Mouse (Mus musculus) brain, embryonic 18.5 days (tissue): ENCODE data around the gene Chkb.
"Not testable (repeated sequence)": the region's sequence is repeated elsewhere in the genome, so short reads cannot be mapped to it uniquely, and the experiment has no call there.

Source experiments
- DNase-seq: peaks from one replicate; pipeline ENCODE4 v3.0.0-alpha.2; 2012; ENCODE audit warnings: low read depth, low spot score

The Chkb gene

DNA sequence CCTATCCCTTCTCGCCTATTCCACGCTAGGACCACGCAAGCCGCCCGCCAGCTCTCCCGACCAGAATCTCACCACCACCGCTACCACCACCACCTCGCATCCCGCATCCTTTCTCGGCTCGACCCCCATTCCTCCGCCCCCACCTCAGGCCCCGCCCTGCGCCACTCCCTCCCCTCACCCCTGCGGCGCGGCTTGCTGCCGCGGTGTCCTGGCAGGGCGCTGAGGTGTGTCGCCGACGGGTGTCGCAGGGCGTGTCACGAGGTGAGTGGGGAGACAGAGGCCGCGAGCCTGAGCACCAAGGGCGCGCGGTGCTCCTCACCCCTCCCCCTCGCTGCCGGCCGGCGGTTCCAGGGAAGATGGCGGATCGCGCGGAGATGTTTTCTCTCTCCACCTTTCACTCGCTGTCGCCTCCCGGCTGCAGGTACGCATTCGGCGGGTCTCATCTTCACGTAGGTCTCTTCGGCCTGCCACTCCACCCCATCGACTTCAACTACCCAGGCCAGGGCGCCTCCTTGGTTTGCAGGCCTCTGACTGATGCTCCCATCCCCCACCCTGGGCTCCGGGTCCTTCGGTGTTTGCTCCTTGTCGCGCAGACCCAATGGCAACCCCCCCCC lies 24.3 kb upstream of the Chkb start, which contains the start of gene Mapk8ip2:
Mapk8ip2 (plus strand) TSS at position 49 of the 614 bp plus-strand sequence.
- DNase-seq: no peak

- DNase-seq: no peak
Measured at GRCm38 (mm10) chr15:89452906-89453864, 23.5 kb upstream of the Chkb start.

DNA sequence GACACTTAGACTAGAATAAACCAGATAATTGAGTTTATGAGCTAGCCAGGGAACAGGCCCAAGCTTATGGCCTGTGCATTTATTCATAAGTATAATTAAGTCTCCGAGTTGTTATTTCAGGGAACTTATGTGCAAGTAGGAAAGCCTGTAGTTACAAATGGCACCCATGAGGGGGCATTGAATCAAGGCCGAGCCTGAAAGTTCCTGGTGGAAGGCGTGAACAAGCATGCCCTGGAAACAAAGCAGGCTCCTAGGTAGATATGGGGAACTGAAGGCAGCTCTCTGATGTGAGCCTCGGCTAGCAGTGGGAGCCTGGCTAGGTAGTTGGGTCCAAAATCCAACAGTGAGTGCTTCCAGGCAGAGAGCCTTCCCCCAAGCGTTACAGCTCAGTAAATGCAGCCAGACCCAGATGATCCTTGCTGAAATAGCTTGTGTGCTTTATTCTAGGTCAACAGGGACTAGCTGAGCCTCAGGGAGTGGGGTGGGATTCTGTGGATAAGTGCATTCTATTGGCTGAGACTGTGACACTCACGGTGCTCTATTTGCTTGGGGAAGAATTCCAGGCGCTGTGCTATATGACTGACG lies 12.9 kb upstream of the Chkb start:
- no peak for DNase-seq

- no peak for DNase-seq
Measured at GRCm38 (mm10) chr15:89435878-89436277, 6.2 kb upstream of the Chkb start.

- no peak for DNase-seq
Measured at GRCm38 (mm10) chr15:89434136-89434535, 4.4 kb upstream of the Chkb start.

GRCm38 (mm10) chr15:89432946-89433345 lies 3.2 kb upstream of the Chkb start:
- DNase-seq: no peak

- no peak for DNase-seq
Measured at GRCm38 (mm10) chr15:89431806-89432205, 2.1 kb upstream of the Chkb start.

DNA sequence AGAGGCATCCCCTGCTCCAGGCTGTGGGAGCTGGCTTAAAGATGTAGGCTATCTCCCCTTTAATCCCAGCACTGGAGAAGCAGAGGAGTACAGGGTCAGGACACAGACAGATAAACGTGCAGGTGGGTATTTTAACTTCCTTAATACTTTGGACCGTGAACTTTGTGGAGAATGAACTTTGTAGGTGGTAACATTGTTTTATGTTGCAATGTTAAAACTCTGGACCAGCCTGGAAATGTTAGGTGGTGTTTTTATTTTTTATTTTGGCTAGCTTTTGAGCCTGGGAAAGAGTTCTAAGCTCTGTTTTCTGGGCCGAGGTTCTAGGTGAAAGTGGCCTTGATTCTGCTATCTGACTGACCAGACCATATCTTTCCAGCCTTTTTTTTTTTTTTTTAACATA lies 1.6 kb upstream of the Chkb start:
- no peak for DNase-seq

- not testable (repeated sequence) for DNase-seq
Measured at GRCm38 (mm10) chr15:89430771-89431170, 1.1 kb upstream of the Chkb start.

GRCm38 (mm10) chr15:89430341-89430740 lies 633 bp upstream of the Chkb start:
- DNase-seq: no peak

- DNase-seq: no peak
Measured at GRCm38 (mm10) chr15:89428821-89429351, 822 bp downstream of the Chkb start.

DNA sequence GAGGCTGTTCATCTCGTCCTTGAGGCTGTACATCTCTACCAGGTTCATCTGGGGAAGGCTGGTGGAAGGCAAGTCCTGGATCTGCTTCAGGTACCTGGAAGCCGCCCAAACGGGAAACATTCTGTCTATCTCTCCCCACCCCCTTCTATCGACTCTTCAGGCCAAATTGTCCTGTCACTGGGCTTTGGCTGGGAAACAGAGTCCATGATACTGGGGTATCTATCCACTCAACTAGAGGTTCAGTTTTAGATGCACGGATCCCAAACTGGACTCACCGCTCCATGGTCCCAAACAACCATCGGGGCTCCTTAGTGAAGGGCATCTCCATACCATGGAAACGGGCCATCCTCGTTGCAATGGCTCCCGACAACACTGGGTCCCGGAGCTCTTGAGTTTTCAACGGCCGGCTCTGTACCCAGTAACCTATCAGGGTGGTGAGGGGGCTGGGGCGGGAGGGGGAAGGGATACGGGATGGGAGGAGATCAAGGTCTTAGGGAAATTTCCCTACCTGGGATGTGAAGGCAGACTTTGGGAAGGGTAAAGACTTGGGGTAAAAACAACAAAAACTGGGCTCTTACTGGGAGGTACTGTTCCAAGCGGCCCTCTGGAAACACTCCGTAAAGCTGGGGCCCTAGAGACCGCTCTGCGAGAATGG lies 1.4 kb downstream of the Chkb start:
- no peak for DNase-seq

DNA sequence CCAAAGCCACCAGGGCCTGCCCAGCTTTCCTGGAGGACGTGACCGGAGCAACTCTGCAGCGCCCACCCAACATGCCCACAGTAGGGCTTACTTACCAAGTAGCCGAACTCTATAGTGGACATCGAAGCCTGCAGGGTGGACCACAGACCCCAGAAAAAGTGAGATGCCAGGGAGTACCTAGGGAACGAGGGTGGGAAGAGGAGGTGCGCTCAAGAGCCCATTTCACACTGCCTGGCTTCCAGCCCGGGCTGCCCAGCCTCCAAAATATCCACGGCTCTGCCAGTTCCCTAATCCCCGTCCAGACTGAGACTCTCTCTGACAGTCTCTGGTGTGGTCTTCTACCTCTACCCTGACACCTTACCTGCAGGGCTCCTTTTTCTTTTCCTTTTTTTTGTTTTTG lies 3.0 kb downstream of the Chkb start:
- no peak for DNase-seq

DNA sequence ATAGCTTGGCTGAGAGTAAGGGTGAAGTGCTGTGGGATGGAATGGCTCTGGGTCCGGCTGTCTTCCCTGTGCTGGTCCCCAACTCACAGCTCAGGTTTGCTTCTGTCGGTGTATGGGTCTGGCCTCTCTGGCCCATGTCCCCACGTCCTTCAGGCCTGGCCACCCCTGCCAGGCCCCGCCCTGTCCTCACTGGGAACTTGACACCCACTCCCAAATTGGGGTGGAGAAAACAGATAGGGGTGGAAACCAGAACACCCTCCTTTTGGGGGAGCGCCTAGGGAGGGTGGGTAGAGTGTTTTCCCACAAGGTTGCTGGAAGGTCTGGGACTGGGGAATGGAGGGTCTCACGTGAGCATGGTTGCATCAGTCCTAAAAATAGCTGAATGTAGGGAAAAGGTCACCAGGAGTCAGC lies 4.0 kb downstream of the Chkb start, which contains the start of gene Cpt1b:
Cpt1b (minus strand) TSS at position 153 of the 411 bp plus-strand sequence.
- DNase-seq: no peak

GRCm38 (mm10) chr15:89424621-89425020 lies 5.1 kb downstream of the Chkb start:
- no peak for DNase-seq

GRCm38 (mm10) chr15:89421938-89422337 lies 7.8 kb downstream of the Chkb start:
- no peak for DNase-seq

DNA sequence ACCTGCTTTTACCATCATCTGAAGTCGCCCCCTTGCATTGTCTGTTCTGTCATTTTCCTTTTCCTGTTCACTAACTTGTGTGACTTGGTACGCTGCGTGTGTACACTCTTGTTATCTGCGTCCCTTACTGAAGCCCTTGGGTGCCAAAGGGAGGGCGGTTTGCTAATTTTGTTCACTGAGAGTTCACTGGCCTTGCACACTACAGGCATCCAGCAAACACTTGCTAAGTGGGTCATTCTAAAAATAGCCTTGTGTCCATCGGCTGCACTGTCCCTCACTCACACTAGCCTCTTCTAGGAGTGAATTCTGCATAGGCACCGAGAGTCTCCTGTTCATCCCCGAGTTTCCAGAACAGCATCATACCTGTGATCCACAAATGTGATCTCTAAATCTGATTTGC lies 14.4 kb downstream of the Chkb start:
- DNase-seq: no peak

DNA sequence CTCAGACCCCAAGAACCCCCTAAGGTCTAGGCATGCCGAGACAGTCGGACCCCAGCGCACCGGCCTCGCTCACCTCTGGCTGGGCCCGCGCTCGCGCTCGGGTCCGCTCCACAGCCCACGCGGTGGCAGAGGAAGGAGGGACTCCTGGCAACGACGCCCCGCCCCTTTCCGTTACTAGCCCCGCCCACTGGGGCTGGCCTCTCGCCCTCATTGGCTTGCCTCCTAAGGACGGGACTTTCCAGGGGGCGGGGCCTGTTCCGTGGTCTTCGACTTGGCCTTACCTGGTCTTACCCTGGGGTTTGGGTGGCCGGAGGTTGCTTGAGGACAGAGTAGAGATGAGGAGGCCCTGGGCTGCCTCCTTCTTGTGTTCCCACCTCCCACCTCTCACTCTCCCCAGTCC lies 19.6 kb downstream of the Chkb start, which contains the start of gene Syce3:
Syce3 (minus strand) TSS at position 386 of the 400 bp plus-strand sequence.
- DNase-seq: no peak

- no peak for DNase-seq
Measured at GRCm38 (mm10) chr15:89406691-89407090, 23.0 kb downstream of the Chkb start.

DNA sequence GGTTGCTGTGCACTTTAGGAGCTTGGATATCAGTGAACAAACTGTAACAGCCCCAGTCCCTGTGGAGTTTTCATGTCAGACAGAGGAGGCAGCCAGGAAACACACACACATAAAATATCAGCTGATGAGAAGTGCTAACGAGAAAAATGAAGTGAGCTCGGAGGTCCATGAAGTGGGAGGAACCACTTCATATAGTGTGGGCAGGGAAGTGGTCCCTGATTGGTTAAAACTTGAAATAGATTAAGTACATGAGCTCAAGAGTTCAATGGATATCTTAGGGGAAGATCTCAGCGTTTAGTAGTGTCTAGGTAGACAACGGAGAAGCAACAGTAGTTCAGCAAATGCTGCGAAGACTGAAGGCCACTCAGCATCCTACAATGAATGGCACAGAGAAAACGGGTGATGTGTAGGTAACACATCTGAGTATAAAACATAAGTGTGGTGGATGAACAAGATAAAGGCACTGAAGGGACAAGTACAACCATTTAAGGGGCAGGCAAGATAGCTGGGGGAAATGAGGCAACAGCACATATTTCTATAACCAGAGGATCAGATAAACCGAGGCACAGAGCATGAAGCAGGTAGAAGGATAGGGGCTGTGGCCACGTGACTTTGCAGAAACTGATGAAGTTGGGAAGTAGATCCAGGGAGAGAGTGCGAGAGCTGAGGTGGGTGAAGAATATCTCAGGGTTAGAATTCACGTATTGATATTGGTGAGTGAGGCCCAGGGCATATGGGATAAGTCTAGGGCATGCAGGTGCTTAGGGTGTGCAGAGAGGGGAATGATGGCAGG lies 24.7 kb downstream of the Chkb start:
- no peak for DNase-seq

DNA sequence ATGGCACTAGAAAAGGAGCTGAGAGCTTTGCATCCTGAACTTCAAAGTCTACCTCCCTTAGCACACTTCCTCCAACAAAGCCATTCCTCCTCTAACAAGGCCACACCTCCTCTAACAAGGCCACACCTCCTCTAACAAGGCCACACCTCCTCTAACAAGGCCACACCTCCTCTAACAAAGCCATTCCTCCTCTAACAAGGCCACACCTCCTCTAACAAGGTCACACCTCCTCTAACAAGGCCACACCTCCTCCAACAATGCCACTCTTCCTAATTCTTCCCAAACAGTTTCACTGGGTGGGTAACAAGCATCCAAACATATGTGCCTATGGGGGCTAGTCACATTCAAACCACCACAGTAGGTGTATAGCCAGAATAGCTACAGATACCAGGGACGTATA lies 27.2 kb downstream of the Chkb start:
- DNase-seq: no peak
